Mouse (Mus musculus): ENCODE results near the gene Olfr449. TPM values are rescaled to one million over a fixed set of nuclear protein-coding genes. Genes with fewer than 3 reads are reported as not detected.

Olfr449 gene
- total RNA-seq (2022), result not detected

GRCm38 (mm10) chr6:42834084-42834483, at the start of gene Olfr449:
Gene Olfr449, plus strand, starts transcription at chr6:42834384.
- no peak for DNase-seq (ENCODE audit: low spot score in 2 of 2)

DNA sequence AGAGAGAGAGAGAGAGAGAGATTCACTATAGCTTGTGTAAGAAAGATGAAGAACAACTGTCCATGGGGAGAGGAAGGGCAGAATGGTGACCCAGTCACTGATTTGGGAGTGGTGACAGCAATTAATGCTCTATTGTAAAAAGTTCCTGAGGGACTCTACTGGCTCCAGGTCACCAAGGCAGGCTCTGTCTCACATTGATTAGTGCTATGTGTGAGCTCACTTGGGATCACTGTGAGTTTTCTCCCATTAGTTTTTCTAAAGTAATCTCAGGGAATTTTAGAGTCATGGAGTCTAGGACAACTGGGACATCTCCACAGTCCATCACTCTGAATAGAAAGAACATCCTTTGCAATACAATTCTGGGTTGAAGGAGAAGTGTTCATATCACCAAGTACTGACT, 49.4 kb upstream of the Olfr449 start, which contains the start of gene Olfr452:
Gene Olfr452 (plus strand): TSS at position 301 of the 400 bp plus-strand sequence.
- no peak for DNase-seq (ENCODE audit: low spot score in 2 of 2)

DNA sequence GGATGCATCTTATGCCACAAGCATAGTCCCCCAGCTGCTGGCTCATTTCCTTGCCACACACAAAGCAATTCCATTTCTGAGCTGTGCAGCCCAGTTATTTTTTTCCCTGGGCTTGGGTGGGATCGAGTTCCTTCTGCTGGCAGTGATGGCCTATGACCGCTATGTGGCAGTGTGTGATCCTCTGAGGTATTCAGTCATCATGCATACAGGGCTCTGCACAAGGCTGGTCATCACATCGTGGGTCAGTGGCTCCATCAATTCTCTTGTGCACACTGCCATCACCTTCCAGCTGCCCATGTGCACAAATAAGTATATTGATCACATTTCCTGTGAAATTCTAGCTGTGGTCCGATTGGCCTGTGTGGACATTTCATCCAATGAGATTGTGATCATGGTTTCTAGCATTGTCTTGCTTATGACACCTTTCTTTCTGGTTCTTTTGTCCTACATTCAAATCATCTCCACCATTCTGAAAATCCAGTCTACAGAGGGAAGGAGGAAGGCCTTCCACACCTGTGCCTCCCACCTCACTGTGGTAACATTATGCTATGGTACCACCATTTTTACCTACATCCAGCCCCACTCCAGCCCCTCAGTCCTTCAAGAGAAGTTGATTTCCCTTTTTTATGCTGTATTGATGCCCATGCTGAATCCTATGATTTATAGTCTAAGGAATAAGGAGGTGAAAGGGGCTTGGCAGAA, 43.8 kb upstream of the Olfr449 start:
- no peak for DNase-seq (ENCODE audit: low spot score in 2 of 2)

DNA sequence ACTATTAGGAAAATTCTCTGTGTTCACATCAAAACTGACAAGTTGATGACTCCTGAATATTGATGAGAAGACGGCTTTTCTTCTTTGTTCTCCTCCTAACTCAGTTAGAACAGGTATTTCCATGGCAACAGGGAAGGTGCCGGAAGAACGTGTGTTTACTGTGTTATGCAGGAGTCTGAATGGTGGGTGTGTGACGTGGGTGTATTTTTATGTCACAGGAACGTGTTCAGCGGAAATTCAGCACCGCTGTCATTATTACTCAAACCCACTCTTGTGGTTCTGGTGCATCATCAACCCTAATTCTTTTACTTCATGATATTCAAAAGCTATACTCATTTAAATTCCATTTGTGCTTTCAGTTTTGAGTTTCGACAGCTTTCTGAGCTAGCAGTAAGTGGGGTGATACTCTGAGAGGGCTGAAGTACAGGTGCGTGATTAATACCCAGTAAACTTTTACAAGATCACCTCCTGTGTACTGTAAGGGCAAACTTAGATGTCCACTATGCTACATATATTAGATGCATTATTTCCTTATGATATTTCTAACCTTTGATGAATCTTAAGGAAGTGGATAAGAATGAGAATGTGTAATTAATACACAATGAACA, 43.1 kb upstream of the Olfr449 start:
- DNase-seq (ENCODE audit: low spot score in 2 of 2), result no peak

GRCm38 (mm10) chr6:42794982-42795381, 39.2 kb upstream of the Olfr449 start:
- no peak for DNase-seq (ENCODE audit: low spot score in 2 of 2)

DNA sequence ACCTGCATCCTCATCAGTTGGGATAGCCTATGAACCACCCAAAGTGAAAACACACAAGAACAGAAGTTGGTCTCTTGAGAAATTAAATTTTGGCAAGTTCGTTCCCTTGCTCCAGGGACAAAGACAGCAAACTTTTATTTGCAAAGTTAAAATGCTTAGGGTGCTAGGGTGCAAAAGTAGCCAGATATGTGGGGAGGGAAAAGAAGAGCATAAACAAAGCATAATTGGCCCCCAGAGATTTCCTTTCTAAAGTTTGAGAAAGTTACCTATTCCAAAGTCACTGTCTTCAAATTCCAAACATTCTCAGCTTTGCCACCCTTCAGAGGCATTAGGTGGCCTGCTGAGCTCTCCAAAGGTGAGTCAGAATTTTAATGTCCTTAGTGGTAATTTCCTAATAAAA, 22.5 kb upstream of the Olfr449 start, which contains the start of gene Olfr450:
Gene Olfr450 (plus strand): TSS at position 301 of the 400 bp plus-strand sequence.
- no peak for DNase-seq (ENCODE audit: low spot score in 2 of 2)

- no peak for DNase-seq (ENCODE audit: low spot score in 2 of 2)
Measured at GRCm38 (mm10) chr6:42860222-42860819, 26.1 kb downstream of the Olfr449 start.

DNA sequence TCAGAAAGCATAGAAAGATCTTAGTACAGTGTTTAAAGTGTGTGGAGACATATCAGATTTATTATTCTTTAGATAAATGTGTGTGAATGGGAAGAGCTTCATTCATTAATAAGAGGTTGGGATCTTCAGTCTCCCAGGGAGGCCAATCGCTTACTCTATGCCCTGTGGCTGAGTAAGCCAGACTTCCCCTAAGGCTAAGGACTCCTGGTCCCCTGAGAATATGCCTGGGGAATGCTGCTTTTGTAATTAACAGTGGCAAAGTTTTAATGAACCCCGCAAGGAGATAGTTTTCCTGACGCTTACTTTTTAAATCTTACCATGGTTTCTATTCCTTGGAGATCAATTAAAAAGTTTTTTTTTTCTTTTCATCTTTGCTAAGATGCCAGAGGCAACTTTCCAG, 35.5 kb downstream of the Olfr449 start:
- no peak for DNase-seq (ENCODE audit: low spot score in 2 of 2)

DNA sequence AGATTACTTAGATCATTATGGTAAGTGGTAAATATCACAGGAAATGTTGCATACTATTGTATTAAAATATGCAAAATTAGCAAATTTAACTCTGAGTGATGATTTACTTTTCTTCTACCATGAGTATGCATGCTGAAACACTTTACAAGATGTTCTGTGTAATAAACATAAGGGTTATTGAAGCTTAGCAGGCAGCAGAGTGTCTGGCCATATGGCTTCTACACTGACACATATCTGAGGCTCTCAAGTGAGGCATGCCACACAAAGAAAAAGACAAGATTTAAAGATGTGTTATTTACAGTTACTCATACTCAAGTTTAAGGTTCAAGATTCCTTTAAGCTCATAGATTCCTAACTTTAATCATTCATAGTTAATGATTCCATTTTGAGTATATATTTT, 42.1 kb downstream of the Olfr449 start:
- DNase-seq (ENCODE audit: low spot score in 2 of 2), result no peak

Other genes with a start within 250 kb of the Olfr449 start
- not detected for gene Tcaf3, start 236.7 kb upstream of the Olfr449 start, total RNA-seq (2022)
- 1 to 10 TPM; 1.2 to 2.0 (median 1.5) TPM for gene Tcaf2, start 189.1 kb upstream of the Olfr449 start, total RNA-seq (2022)
- 1 to 10 TPM; 3.9 to 6.3 (median 4.7) TPM for gene Tcaf1, start 124.3 kb upstream of the Olfr449 start, total RNA-seq (2022)
- gene Olfr453, start 95.0 kb upstream of the Olfr449 start, total RNA-seq (2022), result not detected
- gene Olfr38, start 78.0 kb upstream of the Olfr449 start, total RNA-seq (2022), result not detected
- gene Olfr452, start 49.3 kb upstream of the Olfr449 start, total RNA-seq (2022), result not detected
- not detected for gene Olfr450, start 22.4 kb upstream of the Olfr449 start, total RNA-seq (2022)
- not detected for gene Olfr448, start 56.1 kb downstream of the Olfr449 start, total RNA-seq (2022)
- not detected for gene Olfr447, start 74.5 kb downstream of the Olfr449 start, total RNA-seq (2022)
- gene Olfr446, start 87.0 kb downstream of the Olfr449 start, total RNA-seq (2022), result not detected
- not detected for gene Olfr444, start 114.7 kb downstream of the Olfr449 start, total RNA-seq (2022)